Mouse (Mus musculus): Measurements from ENCODE around the gene Gm44511.

GRCm38 (mm10) chr6:128793734-128794133, 32.4 kb downstream of the Gm44511 start:
- TF ChIP-seq POLR2A (IDR thresholded peaks at IDR 0.05; ENCODE audit: control insufficient read depth, extremely low read depth, insufficient read depth, low read length, poor library complexity), result no peak
- TF ChIP-seq CTCF (IDR thresholded peaks at IDR 0.05; ENCODE audit: borderline replicate concordance, control insufficient read depth, extremely low read depth, insufficient read depth, low read length, poor library complexity), result no peak
